Mouse (Mus musculus) liver, postnatal 0 days (tissue): Measurements from ENCODE around the gene Tppp.

Experiments
- CTCF ChIP-seq: sonication (generic); IDR thresholded peaks from 2 replicates; pipeline ENCODE4 v1.5.1; 2016; ENCODE audit warnings: antibody characterized with exemption, low read depth
- EP300 ChIP-seq: IDR thresholded peaks from 2 replicates; pipeline ENCODE4 v1.6.1; 2016; ENCODE audit warnings: antibody characterized with exemption, low read depth, mild to moderate bottlenecking

DNA sequence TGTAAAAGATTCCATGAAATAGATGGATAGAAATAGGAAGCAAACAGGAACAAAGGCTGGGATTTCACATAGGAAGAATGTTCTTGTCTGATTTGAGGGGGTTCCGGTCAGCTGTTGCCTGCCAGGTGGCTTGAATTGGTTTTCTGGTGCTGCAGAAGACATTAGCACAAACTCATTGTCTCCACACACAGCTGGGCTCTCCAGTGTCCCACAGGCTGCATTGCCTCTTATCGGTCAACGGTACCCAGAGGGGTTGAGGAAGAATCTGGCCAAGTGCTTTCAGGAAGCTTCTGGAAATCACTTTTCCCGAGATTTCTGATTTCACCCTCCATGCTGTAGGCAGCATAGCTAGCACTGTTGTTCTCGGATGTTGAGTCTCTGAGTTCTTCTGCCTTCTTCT, 17.9 kb upstream of the Tppp start:
- TF ChIP-seq CTCF (no peak), EP300 (no peak)
